Mouse (Mus musculus): ENCODE measurements around the gene Cebpa.

Cebpa gene

DNA sequence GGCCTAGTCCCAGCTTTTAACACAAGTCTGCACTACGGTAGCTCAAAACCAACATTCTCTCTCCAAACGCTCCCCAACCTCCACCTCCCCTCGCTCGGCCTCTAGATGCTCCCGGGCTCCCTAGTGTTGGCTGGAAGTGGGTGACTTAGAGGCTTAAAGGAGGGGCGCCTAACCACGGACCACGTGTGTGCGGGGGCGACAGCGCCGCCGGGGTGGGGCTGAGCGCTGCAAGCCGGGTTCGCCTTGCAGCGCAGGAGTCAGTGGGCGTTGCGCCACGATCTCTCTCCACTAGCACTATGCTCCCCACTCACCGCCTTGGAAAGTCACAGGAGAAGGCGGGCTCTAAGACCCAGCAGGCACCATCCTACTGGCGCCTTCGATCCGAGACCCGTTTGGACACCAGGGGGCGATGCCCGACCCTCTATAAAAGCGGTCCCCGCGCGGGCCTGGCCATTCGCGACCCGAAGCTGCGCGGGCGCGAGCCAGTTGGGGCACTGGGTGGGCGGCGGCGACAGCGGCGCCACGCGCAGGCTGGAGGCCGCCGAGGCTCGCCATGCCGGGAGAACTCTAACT is at the start of gene Cebpa:
Cebpa (plus strand) TSS at position 453 of the 573 bp plus-strand sequence.
- peak; percentile 92 to 94 for DNase-seq (ENCODE audit: low spot score in 2 of 2)

DNA sequence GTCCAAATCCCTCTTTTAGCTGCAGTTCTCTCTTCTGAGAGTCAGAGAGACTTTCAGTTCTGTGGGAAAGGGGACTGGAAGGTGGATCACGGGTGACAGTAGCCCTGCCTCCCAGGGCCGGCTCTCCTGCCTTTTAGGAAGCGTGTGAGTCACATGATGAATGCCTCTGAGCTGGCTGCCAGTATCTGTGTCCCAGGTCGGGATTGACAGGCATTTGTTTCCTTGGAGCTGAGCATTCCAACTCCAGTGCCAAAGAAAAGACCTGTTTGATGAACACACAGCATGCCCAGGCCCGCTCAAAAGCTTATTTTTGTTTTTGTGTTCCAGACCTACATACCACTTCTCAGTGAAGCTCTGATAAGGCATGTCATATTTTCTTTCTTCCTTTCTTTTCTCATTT is 42.4 kb upstream of the Cebpa start:
- DNase-seq (ENCODE audit: low spot score in 2 of 2): no peak

DNA sequence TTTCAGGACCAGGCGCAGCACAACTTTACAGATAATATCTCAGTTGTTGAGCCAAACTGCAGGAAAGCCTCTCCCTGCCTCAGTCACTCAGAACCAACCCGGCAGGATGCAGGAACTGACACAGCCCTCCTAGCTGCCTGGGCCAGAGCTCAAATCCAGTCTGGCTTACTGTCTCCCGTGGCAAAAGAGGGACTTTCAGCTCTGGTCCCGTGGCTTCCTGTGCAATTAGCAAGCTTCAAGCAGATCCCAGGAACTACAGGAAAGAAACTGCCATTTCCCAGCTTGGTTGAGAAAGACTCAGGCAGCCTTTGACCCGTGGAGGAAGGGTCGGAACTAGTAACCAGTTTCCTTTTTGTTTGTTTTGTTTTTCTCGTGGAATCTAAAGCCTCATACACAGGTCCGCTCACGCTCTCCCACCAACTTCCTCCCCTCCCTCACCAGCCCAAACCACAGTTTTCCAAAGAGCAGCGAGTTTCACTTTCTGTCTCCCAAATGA is 38.2 kb upstream of the Cebpa start:
- no peak for DNase-seq (ENCODE audit: low spot score in 2 of 2)

DNA sequence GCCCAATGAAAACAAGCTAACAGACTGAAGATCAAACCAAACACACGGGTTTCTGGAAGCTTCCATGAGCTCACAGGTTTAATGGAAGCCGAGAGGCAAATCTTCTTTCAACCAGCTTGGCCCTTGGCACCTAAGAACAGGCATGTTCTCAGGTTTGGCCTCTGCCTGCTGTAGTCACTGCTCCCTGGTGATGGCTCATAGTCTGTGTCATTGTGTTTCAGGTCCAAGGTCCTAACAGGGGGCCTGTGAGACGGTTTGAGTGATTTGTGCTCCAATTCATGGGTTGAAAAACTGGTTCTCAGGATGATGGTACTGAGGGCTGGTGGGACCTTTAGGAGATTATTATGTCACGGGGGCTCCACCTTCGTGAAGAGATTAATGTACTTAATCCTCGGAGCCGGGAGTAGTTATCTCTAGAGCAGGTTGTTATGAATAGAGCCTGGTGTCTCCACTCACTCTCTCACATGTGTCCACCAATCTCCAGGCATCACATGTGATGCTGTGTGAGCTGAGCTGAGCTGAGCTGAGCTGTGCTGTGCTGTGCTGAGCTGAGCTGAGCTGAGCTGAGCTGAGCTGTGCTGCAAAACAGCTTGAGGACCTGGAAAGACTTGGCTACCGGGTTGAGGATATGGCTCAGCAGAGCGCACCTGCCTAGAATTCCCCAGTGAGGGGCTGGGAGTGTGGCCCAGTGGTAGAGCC is 37.5 kb upstream of the Cebpa start:
- no peak for DNase-seq (ENCODE audit: low spot score in 2 of 2)

DNA sequence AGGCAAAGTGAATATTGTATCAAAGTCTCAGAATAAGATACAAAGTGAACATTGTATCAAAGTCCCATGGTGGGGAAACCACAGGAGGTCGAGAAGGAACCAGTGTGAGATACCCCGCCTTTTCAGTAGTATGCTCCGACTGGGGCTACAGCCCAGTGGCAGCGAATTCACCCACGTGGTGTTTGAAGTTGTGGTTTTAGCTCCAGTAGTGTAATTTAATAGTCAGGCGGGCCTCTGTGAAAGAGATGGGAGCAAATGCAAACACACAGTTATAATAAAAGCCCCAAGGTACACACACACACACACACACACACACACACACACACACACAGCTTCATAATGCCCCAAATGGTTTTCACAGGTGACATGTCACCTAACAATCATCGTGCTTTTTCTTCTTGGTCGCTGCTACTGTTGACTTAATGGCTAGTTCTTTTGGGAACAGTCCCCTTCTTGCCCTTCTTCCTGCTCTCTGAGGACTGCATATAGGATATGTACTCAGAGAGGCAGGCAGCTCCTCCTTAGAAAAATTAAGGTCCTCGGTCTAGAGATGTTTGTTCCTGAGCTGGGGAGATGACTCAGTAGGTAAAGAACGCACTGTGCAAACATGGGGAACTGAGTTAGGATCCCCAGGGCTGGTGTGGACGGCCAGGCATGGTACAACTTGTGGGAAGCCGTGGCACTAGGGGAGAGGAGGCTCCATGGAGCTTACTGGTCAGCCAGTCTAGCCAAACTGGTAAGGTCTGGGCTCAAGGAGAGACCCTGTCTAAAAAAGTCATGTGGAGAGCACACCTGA is 34.3 kb upstream of the Cebpa start:
- DNase-seq (ENCODE audit: low spot score in 2 of 2): no peak

DNA sequence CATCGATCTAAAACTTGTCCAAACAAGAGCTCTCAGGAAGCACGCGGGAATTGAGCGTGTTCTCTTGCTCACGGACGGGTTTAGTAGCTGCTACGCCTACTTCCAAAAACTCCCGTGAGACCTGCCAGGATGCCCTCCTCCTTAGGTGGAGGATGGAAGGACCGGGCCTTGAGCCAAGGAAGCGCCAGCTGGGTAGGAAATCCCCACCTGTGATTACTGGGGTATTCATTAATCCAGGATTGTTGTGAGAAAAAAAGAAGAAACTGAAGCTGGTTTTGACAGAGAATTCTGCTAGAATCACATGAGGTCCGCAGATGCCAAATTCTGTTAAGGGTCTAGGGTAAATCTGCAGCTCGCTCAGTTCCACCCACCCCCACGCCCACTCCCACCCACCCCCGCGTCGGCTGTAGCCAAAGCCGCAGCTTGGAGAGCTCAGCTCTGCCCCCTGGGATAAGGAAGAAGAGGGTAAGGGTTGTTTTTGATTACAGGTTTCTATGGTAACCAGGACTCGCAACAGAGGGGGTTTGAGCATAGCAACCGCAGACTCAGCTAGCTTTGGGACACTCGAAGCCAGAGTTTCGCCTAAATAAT is 32.7 kb upstream of the Cebpa start:
- peak; percentile 53 to 54 for DNase-seq (ENCODE audit: low spot score in 2 of 2)

DNA sequence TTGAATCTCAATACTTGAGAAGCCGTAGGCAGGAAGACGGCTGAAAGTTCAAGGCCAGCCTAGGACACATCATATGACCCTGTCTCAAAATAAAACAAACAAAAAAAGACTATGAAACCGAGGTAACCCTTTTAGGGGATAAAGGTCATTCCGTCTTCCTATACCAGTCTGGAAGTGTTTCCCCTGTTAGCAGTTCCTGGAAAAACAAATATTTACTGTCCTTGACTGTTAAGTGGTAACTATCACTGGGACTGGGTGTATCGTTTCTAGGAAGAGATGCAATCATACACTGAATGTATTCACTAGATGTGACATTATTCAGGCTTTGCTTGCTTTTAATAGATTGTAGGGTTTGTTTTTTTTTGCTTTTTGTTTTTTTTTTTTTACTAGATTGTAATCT is 28.5 kb upstream of the Cebpa start:
- DNase-seq (ENCODE audit: low spot score in 2 of 2): no peak

DNA sequence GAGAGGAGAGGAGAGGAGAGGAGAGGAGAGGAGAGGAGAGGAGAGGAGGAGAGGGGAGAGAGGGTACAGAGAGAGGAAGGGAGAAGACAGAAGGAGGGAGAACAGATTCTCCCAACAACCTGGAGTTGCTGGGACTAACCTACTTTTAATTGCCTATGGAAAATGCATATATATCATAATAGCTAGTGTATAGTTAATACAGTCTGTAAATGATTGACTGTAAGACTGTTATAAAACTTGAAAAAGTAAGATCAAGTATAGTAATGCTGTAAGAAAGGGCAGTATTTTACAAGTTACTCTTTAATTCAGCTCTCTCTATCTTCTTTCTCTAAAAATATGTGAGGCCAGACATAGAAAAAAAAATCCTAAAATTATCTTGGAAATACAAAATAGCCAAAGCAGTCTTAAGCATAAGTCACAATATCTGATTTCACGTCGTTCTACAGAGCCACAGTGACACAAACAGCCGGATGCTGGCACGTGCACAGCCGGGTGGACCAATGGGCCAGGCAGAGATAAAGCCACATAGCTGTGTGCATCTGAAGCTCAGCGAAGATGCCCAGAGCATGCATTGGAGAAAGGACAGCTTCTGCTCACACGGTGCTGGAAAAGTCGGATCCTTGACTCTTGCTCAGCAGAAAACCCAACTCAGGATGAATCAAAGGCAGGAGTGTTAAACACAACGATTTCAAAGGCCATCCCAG is 24.0 kb upstream of the Cebpa start:
- no peak for DNase-seq (ENCODE audit: low spot score in 2 of 2)

DNA sequence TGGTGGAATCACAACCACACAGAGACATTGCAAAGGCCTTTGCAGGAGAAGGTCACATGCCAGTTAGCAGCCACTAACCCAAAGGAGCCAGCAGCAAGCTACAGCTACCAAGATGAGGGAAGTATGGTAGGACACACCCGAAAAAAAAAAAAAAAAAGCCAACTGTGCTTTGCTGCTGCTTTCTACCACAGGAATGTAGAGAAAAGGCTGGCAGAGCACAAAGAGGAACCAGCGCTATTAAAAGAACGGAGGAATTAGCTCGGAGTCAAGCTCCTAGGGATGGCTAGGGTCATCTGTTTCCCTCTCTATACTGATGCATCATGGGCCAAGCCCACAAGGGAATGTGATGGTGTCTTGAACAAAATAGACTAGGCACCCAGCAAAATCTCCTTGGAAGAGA is 20.3 kb upstream of the Cebpa start:
- no peak for DNase-seq (ENCODE audit: low spot score in 2 of 2)

DNA sequence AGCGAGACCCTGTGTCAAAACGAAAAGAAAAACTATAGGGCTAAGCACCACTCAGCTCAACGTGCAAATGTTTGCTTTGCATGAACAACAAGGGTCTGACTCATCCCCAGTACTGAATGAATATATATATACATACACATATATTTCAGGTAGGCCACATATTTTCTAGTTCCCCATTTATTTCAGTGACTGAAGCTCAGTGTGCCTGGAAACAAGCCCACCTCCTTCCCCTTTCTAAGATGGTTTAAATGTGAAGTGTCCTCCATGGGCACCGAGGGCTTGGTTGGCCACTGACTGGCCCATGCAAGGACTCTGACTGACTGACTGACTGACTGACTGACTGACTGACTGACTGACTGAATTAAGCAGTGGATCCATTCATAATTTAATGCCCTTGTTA is 19.6 kb upstream of the Cebpa start:
- DNase-seq (ENCODE audit: low spot score in 2 of 2): no peak

DNA sequence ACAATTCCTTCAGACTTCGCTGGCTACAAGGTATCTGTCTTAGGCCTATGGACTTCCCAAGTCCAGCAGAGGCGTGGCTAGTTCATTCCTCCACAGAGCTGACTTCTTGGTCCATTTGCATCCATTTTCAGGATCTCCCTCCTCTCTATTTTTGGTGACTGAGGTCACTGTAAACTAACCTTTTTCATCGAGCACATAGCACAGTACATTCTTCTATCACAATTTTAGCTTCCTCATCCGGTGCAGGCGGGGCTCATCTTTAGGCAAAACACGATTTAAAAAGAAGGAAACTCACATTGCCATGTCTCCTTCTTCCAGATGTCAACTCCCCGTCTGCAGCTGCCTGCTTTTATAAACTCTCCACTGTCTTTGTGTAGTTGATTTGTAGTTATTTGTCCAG is 12.5 kb upstream of the Cebpa start:
- no peak for DNase-seq (ENCODE audit: low spot score in 2 of 2)

DNA sequence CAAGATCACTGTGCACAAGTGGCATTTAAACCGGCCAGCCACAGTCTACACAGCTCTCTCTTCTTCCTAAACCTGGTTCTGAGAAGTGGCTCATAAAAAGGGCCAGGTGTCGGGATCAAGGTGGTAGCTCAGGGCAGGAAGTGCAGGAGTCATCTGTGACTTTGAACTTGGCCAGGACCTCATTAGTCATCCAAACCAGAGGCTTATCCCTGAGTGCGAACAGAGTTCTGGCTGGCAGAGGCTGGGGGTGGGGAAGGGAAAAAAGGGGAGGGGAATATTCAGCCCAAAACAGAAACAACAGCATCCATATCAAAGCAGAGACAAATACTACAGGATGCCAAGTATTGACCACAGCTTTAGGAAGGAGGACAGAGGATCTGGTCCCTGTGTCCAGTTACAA is 11.5 kb upstream of the Cebpa start:
- no peak for DNase-seq (ENCODE audit: low spot score in 2 of 2)

DNA sequence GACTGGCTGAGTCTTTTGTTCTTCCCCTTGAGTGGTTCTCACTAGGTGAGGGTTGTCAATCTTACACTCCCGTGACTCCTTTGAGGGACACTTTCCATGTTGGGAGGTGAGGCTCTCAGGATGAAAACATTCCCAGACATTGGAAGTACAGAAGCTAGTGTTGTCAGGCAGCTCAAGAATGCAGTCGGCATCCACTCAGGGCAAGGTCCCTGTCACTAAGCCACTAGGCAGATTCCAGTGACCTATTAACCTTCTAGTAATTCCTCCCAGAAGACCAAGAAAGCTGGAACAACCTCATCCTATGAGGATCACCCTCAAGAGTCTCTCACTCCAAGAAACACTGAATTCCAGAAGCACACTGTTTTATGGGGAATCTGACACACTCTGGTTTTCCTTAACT is 11.0 kb upstream of the Cebpa start:
- no peak for DNase-seq (ENCODE audit: low spot score in 2 of 2)

DNA sequence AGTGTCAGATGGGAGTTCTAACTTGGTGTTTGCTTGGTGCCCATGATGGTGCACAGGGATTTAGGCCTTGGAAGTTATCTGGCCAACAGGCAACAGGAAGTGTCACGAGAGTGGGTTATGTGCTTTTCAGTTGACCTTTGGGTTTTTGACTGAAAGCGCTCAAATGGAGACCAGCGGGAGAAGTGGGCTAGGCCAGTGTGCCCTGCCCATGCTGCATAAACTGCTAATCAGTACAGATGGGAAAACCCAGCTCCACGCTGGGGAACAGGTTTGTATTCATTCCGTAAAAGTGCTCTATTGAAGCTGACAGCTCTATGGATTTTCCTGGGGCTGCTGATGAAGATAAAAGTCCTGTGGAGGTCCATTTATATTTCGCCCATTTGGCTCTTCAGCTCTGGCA is 10.4 kb upstream of the Cebpa start:
- DNase-seq (ENCODE audit: low spot score in 2 of 2): no peak

DNA sequence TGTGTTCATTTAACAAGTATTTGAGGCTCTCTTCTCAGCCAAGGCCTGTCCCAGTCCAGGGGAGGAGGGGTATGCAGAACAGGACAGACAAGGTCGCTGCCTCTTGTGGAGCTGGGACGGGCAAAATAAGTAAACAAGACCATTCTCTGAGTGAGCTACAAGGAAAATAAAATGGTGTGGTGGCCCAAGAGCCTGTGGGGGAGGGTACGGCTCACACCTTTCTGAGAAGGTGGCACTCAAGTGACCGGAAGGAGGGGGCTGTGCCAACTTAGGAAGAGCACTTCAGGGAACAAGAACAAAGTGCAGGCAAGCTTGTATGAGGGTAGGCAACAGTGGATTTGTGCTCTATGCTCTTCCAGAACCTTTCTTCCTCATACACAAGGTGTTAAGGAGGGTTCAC is 6.0 kb upstream of the Cebpa start:
- DNase-seq (ENCODE audit: low spot score in 2 of 2): no peak

DNA sequence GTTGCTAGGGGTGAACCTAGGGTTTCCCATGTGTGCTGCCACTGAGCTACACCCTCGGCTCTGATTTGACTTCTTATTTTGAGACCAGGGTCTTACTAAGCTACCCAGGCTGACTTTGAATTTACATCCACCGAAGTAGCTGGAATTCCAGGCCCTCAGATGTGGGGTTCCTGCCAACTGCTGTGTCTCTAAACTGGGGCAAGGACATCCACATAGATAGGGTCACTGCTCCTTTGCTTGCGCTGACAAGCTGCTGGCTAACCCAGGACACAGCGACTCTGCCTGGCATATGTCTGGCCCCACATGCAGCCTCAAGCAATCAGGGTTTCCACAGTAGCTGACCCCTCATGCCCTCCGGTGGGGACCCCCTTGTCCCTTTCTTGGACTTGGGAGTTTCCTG is 5.4 kb upstream of the Cebpa start:
- no peak for DNase-seq (ENCODE audit: low spot score in 2 of 2)

DNA sequence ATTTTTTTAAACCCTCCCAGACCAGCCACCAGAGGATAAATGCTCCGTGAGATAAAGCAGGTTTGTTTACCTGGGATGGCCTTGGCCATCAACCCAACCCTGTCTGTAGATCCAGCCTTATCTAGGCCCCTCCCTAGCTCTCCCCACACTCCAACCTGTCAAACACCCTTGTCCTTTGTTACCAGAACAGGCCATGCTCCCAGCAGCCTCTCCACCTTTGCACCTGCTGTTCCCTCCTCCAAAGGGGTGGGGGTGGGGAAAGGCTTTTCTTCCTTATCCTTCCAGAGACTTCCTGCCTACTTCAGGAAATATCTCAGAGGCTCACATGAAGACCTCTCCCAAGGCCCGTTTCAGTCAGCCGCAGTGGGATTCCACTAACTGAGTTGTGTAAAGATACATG is 2.6 kb upstream of the Cebpa start:
- no peak for DNase-seq (ENCODE audit: low spot score in 2 of 2)

DNA sequence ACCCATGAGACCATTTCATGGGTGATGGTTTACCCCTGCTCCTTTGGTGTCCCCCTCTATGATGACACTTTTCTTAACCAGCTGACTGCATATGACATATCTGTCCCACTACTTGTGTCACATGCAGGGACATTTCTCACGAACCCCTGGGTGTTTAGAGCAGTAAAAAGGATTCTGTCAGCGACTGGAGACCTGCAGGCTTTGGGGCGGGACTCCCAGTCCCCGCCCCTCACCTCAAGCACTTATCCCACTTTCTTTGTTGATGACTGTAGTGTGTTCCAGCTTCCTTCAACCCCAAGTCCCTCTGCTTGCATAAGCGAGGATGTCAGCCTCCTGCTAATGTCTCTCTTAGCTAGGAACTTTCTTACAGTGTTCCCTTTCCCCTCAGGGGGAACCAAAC is 2.0 kb upstream of the Cebpa start:
- DNase-seq (ENCODE audit: low spot score in 2 of 2): no peak

DNA sequence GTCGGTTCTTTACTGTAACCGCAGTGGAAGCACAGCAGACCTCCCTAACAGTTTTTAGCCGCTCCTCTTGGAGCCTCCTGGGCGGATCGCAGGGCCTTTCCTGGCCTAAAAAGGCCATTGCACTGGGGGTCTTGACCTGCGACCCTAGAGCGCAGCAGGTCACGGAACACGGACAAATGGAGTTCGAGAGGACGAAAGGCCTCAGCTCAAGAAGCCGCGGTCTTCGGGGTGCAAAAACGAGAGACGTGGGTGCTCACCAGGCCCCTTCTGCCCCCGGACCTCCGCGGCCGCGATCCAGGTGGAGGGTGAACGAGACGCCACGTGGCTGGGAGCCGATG is 1.4 kb upstream of the Cebpa start:
- DNase-seq (ENCODE audit: low spot score in 2 of 2): no peak

DNA sequence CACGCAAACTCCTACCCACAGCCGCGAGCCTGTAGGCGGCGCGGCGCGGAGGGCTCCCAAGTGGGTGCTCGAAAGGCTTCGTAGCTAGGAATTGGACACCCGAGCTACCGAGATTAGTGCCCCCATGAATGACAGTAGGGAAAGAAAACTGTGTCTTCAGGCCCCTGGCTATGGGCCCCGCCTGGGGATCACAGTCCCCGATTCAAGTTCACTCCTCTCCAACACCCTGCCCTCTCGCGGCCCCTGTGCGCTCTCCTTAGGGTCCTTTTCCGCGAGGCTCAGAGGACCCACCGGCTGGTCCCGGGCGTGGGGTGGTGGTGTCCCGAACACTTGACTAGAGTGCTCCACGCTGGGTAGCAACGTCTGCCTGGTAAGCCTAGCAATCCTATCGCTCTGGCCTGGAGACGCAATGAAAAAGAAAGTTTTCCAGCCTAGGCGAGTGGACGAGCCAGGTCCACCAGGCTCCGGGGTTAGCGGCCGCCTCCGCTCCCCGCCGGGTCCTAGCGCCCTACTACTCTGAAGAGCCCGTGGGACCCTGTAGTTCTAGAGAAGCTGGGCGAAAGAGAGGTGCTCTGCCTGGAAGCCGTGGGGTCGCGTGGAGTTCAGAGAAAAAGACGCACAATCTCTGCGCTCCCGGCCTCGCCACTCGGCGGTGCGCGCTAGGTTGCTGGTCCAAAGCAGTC is 853 bp upstream of the Cebpa start:
- DNase-seq (ENCODE audit: low spot score in 2 of 2): peak; percentile 57 to 73

DNA sequence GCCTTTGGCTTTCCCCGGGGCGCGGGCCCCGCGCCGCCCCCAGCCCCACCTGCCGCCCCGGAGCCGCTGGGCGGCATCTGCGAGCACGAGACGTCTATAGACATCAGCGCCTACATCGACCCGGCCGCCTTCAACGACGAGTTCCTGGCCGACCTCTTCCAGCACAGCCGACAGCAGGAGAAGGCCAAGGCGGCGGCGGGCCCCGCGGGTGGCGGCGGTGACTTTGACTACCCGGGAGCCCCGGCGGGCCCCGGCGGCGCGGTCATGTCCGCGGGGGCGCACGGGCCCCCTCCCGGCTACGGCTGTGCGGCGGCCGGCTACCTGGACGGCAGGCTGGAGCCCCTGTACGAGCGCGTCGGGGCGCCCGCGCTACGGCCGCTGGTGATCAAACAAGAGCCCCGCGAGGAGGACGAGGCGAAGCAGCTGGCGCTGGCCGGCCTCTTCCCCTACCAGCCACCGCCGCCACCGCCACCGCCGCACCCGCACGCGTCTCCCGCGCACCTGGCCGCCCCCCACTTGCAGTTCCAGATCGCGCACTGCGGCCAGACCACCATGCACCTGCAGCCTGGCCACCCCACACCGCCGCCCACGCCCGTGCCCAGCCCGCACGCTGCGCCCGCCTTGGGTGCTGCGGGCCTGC is 533 bp downstream of the Cebpa start:
- DNase-seq (ENCODE audit: low spot score in 2 of 2): no peak
